Mouse (Mus musculus) testis, adult 2 months (tissue): ENCODE measurements at regions not wholly inside any gene's neighbourhood (a gene's known extent, or its start where the extent isn't known, plus 50 kb on each side); places are given as distances from the start of the nearest gene placed in this dataset.

Source experiments
- H3K27ac ChIP-seq: fragments of 200-500 bp; 2 replicates; pipeline ENCODE4 v1.5.1; 2012; ENCODE audit warnings: low read depth, low read length; ENCODE audit not compliant: control insufficient read depth, insufficient read depth
- H3K27me3 ChIP-seq: fragments of 200-500 bp; 2 replicates; pipeline ENCODE4 v1.6.1; 2012; ENCODE audit warnings: mild to moderate bottlenecking, low read length, moderate library complexity; ENCODE audit not compliant: control insufficient read depth, insufficient read depth
- H3K36me3 ChIP-seq: fragments of 200-500 bp; 2 replicates; pipeline ENCODE4 v1.6.1; 2012; ENCODE audit warnings: mild to moderate bottlenecking, low read length; ENCODE audit not compliant: control insufficient read depth, insufficient read depth
- H3K4me1 ChIP-seq: fragments of 200-500 bp; 2 replicates; pipeline ENCODE4 v1.6.1; 2012; ENCODE audit warnings: low read length; ENCODE audit not compliant: control insufficient read depth, insufficient read depth
- H3K4me3 ChIP-seq: fragments of 200-500 bp; 2 replicates; pipeline ENCODE4 v1.5.1; 2012; ENCODE audit warnings: low read depth, mild to moderate bottlenecking, low read length, moderate library complexity, mixed read lengths; ENCODE audit not compliant: control insufficient read depth
- CTCF ChIP-seq: fragments of 200-500 bp; IDR thresholded peaks from 2 replicates; pipeline ENCODE4 v1.5.1; 2012; ENCODE audit warnings: low read depth, mild to moderate bottlenecking, inconsistent platforms, low read length, moderate library complexity; ENCODE audit not compliant: control insufficient read depth, insufficient read depth, insufficient replicate concordance
- POLR2A ChIP-seq: fragments of 200-500 bp; IDR thresholded peaks from 2 replicates; pipeline ENCODE4 v1.6.1; 2012; ENCODE audit warnings: low read depth, mild to moderate bottlenecking, inconsistent platforms, low read length, moderate library complexity; ENCODE audit not compliant: control insufficient read depth

GRCm38 (mm10) chr1:73799246-73799645 lies 325.0 kb downstream of the Tns1 start:
- no peak overlapping the region for H3K4me3 ChIP-seq
- no peaks in the 10 kb centered on the region for H3K36me3 ChIP-seq
- no peaks in the 10 kb centered on the region for H3K4me1 ChIP-seq
- H3K27me3 ChIP-seq = no peaks in the 10 kb centered on the region
- TF ChIP-seq CTCF (no peak), POLR2A (no peak)
- no peak overlapping the region for H3K27ac ChIP-seq

GRCm38 (mm10) chr1:73797858-73798257 lies 326.4 kb downstream of the Tns1 start:
- TF ChIP-seq CTCF = no peak
- TF ChIP-seq POLR2A = no peak
- Histone ChIP-seq H3K4me3 (no peak overlapping the region), H3K27ac (no peak overlapping the region), H3K36me3 (no peaks in the 10 kb centered on the region), H3K4me1 (no peaks in the 10 kb centered on the region), H3K27me3 (no peaks in the 10 kb centered on the region)

GRCm38 (mm10) chr1:73797413-73797812 lies 326.8 kb downstream of the Tns1 start:
- Histone ChIP-seq H3K4me3 (no peak overlapping the region), H3K4me1 (no peaks in the 10 kb centered on the region), H3K27me3 (no peaks in the 10 kb centered on the region), H3K27ac (no peak overlapping the region), H3K36me3 (no peaks in the 10 kb centered on the region)
- no peak for TF ChIP-seq CTCF
- TF ChIP-seq POLR2A = no peak

GRCm38 (mm10) chr1:73793871-73794270 lies 330.4 kb downstream of the Tns1 start:
- Histone ChIP-seq H3K36me3 (no peaks in the 10 kb centered on the region), H3K4me1 (no peaks in the 10 kb centered on the region), H3K4me3 (no peak overlapping the region), H3K27ac (no peak overlapping the region), H3K27me3 (no peaks in the 10 kb centered on the region)
- no peak for TF ChIP-seq CTCF
- no peak for TF ChIP-seq POLR2A

GRCm38 (mm10) chr1:73793256-73793655 lies 331.0 kb downstream of the Tns1 start:
- no peak for TF ChIP-seq POLR2A
- no peak for TF ChIP-seq CTCF
- Histone ChIP-seq H3K27ac (no peak overlapping the region), H3K27me3 (no peaks in the 10 kb centered on the region), H3K36me3 (no peaks in the 10 kb centered on the region), H3K4me1 (no peaks in the 10 kb centered on the region), H3K4me3 (no peak overlapping the region)

- Histone ChIP-seq H3K27me3 (no peaks in the 10 kb centered on the region), H3K4me3 (no peak overlapping the region), H3K36me3 (no peaks in the 10 kb centered on the region), H3K4me1 (no peaks in the 10 kb centered on the region), H3K27ac (no peak overlapping the region)
- TF ChIP-seq CTCF (no peak), POLR2A (no peak)
These were observed 331.9 kb downstream of the Tns1 start for GRCm38 (mm10) chr1:73792311-73792710.

GRCm38 (mm10) chr1:73787666-73788065 lies 336.6 kb downstream of the Tns1 start:
- TF ChIP-seq CTCF (no peak), POLR2A (no peak)
- no peaks in the 10 kb centered on the region for H3K27me3 ChIP-seq
- no peaks in the 10 kb centered on the region for H3K4me1 ChIP-seq
- no peak overlapping the region for H3K27ac ChIP-seq
- no peak overlapping the region for H3K4me3 ChIP-seq
- no peaks in the 10 kb centered on the region for H3K36me3 ChIP-seq

GRCm38 (mm10) chr1:73787224-73787623 lies 337.0 kb downstream of the Tns1 start:
- Histone ChIP-seq H3K4me1 (no peaks in the 10 kb centered on the region), H3K4me3 (no peak overlapping the region), H3K27me3 (no peaks in the 10 kb centered on the region), H3K36me3 (no peaks in the 10 kb centered on the region), H3K27ac (no peak overlapping the region)
- TF ChIP-seq CTCF (no peak), POLR2A (no peak)

- Histone ChIP-seq H3K4me1 (no peaks in the 10 kb centered on the region), H3K36me3 (no peaks in the 10 kb centered on the region), H3K27ac (no peak overlapping the region), H3K4me3 (no peak overlapping the region), H3K27me3 (no peaks in the 10 kb centered on the region)
- TF ChIP-seq POLR2A = no peak
- TF ChIP-seq CTCF = no peak
These were observed 340.9 kb downstream of the Tns1 start for GRCm38 (mm10) chr1:73783303-73783702.
